Mouse (Mus musculus) kidney, postnatal 4 days (tissue): ENCODE results near the gene Grap.

Experiments
- DNase-seq, 2 experiments: peaks; one replicate each; pipeline ENCODE4 v3.0.0; 2021; ENCODE audit warnings: mixed read lengths in 2 of 2

The Grap gene

DNA sequence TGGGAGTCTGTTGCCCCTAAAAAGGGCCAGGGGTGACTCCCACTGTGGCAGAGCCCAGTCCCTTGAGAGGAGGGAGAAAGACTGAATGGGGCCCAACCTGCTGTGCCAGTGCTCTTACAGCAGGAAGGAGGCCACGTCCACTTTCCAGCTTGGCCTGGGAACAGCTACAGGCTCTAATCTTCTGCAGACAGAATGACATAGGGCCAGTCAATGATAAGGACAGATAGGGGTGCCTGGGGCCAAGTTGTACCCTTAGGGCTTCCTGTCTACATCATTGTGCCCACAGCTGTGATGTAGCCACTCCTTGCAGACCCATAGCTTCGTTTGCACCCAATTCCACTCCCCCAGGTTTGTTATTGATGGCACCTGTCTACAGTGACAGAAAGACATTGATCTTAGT is 33.1 kb downstream of the Grap start:
- no peak for DNase-seq

DNA sequence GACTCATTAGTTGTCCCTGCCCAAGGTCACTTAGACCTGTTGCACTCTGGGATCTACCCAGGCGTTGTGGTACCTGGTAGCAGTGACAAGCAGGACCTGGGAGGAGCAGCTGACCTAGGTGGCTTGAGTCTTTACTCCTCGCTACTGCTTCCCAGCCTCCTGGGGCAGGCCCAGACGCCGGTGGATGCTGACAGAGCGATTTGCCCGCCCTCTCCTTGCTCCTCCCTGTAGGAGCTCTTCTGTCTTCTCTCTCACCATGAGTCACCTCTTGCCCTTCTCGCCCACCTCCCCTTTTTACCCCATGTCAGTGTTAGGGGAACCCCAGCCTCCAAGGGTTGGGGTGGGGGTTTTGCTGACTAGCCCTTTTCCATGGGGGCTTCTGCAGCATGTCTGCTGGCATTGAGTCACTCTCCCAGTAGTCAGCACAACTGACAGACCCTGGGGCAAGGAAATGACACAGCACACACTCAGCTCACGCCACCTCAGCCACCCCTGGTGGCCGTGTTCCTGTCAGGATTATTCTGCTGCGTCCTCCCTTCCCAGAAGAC is 33.9 kb downstream of the Grap start:
- peak in 1 of 2 experiments; percentile 35 for DNase-seq

DNA sequence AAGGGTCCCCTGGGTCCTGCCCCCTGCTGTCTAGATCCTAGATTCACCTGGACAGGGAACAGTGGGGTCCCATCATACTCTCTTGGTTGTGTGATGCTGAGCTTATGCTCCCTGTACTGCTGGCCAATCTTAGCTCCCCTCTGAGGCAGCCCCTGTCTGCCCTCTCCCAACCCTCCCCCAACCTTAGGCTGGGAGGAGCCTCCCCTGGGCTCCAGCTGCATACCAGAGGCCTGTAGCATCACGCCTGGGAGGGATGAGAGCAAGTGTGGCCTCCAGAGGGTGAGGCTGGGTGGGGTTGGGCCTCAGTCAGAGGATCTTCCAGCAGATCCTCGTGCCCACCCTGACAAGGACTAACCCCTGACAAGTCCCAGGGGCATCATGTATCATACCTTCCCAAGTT is 34.5 kb downstream of the Grap start:
- peak in 1 of 2 experiments; percentile 24 for DNase-seq

DNA sequence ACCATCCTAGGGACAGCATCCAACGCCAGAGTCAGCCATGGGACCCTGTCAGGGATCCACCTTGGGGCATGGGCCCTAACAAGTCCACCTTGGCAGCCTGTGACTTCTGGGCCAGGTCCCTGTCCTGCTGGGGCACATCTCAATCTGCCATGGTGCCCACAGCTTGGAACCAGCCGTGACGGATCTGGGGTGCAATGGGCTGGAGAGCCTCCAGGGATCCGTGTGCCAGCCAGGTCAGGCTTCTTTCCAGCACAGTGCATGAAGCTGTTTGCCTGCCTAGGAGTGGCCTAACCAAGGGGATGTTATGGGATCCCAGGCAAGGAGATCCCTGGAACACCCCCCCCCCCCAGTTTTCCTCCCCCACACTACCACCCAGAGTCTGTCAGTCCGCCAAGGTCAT is 39.9 kb downstream of the Grap start:
- DNase-seq: no peak

DNA sequence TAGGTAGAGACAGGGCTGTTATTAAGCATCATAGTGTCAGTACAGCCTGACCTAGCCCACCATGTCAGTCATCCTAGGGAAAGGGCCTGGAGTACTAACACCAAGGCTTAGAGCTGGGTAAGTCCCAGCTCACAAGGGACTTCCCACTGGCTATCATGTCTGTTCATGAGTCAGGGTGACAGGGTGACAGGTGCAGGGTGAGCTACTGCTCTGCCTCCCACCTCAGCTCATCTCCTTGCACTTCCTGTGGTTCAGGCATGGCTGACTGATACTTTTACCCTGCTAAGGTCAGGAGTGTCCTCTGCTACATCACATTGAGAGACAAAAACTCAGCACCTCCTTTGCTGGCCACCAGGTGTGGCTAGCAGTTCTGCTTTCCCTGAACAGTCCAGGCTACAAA is 45.8 kb downstream of the Grap start:
- DNase-seq: no peak

DNA sequence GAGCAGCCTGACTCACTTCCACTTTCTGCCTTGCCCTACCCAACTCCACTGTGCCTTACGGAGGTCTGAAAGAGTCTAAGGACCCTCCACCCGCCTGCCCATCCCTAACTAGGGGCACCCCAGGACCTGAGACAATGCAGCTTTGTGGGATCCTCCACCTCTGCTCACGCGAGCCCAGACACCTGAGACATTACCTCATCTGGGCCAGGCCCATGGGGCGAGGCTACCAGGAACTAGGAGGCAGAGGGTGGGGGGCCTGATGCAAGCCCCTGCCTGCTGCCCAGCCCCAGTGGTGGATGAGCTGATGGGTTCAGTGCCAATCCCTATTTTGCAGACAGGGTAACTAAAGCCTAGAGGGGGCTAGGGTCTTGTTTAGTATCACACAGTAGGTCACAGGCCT is 46.4 kb downstream of the Grap start:
- no peak for DNase-seq

DNA sequence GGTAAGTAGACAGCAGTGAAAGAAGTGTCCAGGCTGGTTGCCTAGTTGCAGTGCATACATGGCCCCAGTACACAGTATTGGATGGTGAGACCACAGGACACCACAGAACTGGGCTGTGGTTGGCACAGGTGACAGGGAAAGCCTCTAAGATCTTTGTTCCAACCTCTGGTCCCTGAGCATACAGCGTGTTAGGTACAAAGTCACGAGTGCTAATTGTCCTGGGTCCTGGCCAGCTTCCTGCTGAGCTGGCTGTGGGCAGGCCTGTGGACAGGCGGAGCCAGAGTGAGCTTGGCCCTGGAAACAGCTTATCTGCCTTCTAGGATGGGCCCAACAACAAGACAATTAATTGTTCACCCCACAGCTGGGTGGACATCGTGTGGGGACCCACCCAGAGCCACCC is 46.9 kb downstream of the Grap start:
- peak; percentile 46 to 57 for DNase-seq

DNA sequence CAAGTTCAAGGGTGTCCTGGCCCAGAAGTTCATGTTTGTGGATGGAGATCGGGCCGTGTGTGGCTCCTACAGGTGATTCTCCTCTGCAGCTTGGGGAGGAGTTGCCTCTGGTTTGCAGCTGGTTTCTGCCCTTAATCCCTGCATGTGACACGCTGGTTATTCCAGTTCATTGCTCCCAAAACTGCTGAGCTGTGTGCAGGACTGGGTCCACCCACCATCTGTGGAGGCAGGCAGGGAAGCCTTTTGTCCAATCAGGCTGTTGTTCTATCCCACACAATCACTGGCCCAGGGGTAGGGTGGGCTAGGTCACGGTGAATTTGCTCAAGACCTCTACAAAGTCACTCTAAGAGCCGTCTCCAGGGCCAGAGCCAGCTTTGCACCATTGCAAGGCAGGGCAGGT is 48.6 kb downstream of the Grap start:
- peak in 1 of 2 experiments; percentile 51 for DNase-seq

DNA sequence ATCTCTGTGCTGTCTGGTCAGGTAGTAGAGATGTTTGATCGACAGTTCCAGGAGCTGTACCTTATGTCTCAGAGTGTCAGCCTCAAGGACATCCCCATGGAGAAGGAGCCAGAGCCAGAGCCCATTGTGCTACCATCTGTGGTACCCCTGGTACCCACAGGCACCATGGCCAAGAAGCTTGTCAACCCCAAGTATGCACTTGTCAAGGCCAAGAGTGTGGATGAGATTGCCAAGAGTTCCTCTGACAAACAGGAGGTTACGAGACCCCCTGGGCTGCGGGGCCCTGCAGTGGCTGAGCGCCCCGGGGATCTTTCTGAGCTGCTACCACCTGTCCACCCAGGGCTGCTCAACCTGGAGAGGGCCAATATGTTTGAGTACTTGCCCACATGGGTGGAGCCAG is 49.4 kb downstream of the Grap start:
- no peak for DNase-seq

DNA sequence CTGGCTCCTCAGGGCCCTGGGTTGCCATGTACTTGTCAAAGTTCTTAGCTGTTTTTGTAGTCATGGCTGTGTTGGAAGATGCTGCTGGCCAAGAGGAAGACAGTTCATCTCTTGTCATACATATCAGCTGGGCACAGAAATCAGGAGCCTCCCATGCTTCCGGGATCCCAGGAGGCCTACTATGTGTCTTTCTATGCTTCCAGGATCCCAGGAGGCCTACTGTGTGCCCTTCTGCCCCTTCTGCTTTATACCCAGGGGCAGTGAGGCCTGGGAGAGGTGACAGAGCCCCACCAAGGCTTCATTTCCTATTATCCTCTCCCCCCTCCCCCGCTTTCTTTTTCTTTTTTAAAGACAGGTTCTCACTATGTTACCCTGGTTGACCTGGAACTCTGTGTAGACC is 52.5 kb downstream of the Grap start:
- no peak for DNase-seq

DNA sequence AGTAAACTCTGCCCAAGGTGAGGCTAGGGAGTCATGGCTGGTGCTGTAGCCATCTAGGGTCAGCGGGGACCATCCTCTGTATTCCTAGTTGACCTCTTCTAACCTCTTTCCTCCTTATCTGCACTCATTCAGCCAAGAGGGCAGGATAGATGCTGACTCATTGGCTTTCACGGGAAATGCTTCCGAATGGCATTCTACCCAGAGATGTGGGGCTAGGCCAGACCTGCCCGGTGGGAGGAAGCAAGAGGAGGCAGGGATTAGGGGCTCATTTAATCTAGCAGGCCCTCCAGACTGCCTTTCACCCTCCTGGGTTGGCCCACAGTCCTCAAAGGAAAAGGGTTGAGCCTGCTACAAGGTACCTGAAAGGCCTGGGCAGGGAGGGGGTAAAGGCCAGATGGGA is 53.2 kb downstream of the Grap start:
- DNase-seq: no peak

DNA sequence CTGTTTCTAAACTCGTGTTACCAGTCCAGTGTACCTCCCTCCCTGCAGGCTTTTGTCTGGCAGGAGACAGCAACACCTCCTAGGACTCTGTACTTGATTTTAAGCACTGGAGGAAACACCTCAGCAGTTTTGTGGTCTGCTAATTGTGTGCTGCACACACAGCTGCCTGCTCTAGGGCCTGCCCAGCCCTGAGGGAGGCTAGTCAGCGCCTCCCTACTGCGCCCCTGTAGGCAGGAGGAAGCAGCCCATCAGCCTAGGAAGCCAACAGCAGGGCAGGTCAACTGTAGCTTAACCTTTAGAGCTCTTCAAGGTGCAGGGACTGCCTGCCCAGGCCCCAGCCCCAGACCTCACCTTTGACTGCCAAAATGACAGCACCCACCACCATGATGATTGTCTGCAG is 55.9 kb downstream of the Grap start:
- no peak for DNase-seq

DNA sequence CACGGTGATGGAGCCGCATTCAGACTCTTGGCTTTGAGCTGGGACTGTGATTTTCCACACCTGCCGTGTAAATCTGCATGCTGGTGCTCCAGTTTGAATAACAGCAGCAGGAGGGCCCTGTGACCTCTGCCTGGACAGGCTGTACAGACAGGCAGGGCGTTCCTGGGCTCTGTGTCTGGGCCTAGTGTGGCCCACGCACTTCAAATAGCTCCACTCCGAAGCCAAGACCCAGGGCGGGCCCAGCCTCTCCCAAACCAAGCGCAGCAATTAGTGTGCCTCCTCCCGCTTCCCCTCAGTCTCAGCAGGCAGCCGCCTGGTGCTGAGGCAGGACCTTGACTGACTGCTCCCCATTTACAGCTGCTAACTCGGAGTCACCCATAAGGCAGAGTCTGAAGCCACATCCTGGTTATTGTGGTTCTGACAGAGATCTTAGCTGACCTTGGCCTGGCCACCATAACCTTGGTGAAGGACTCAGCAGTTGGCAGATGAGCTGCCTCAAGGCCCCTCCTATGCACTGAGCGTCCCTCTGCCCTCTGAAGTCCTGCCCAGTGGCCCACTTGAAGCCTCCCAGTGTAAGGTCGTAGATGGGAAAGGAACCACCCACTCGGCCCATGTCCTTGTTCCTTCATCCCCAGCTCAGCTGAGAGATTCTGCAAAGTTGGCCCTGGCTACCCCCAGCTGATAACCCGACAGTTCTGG is 60.2 kb downstream of the Grap start:
- no peak for DNase-seq

DNA sequence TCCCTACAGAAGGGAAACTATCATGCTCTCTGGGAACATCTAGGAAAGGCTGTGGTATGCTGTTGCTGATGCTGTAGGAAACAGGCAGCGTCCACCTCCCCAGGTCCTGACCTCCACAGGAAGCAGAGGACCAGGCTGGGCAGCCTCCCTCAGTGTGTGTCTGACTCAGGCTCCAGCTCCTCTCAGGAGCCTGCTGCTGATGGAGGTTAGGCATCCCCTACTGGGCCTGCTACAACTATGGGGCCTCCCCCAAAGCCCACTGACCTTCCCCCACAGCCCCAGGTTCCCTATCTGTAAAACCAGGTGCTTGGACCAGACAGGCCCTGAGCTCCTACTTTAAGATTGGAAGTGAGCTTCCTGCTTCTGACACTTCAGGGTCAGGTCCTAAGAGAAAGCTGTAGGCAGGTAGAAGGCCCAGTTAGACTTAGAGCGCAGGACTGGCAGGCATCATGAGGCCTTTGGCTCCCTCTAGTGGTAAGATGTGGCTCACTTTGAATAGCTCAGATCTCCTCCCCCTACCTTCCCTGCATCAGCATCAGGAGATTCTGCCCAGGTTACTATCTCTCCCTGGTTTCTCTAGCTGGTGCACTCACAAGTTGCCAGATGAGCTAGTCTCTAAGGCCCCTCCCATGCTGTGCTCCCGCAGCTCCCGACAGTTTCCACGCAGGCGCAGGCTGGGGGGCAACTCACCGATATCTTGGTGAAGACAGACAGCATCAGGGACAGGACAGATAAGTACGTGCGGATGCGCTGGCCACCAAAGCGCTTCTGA is 61.5 kb downstream of the Grap start:
- peak; percentile 64 to 79 for DNase-seq

DNA sequence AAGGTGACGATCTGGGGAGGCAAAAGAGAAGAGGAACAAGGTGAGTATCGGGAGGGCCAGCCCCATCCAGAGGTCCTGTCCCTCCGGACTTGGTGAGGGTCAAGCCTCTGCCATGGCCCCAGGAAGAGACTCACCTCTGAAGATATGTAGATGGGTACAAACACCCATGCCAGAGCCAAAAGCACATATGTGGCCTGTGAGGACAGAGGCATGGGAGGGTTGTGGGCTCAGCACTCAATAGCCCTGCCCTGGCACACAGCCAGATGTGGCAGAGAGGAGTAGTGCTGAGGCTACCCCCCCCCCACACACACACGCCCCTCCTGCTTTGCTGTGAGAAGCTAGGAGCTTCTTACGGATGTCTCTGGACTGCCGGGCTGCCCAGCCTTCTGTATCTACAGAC is 62.1 kb downstream of the Grap start:
- no peak for DNase-seq

DNA sequence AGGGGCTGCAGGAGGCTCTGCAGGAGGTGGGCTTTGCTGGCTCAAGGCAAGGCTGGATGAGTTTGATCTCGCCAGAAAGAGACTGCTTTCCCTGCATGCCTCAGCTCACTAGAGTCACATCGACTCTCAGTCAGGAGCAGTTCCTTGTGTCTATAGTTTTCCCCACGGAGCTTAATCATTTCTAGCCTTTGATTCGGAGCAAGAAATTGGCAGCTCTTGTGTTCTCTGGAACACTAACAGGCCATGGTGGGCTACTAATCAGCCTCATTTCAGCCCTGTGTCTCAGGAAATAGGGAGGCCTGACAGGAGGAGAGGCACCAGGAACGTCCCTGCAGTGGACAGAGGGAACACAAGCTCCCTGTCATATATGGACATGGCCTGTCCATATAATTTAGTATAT is 64.9 kb downstream of the Grap start:
- DNase-seq: peak in 1 of 2 experiments; percentile 3

DNA sequence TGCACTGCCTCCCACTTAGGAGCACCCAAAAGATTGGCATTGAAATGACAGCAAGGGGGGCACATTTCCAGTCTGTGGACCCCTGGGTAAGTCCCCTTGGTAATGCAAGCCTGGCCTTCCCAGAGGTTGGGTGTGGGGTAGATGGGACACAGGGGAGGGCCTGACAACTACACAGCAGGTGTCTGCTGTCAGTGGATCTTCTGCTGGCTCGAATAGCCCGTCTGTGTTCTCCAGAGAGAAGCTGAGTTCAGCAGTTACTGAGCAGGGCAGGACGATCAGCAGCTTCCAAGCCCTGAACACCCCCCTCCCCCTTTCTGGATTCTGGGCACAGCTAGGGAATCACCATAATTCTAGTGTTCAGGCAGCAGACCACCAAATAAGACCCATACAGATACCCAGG is 66.3 kb downstream of the Grap start:
- peak in 1 of 2 experiments; percentile 44 for DNase-seq

DNA sequence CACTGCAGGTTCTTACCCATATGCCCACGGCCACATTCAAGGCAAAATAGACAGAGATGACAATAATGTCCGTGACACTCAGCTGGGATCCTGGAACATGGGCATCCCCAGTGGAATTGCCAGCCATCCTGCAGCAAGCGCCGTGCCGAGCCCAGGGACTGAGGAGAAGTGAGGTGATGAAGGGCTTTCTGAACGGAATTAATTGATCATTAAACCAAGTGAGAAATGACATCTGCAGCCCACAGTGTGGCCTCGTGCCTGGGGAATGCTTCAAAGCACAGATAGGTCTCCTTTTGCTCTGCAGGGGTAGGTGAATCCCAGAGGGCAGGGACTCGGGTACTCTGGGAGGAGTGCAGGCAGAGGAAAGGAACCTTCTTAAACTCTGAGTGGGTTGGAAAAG is 66.8 kb downstream of the Grap start:
- DNase-seq: peak in 1 of 2 experiments; percentile 45

DNA sequence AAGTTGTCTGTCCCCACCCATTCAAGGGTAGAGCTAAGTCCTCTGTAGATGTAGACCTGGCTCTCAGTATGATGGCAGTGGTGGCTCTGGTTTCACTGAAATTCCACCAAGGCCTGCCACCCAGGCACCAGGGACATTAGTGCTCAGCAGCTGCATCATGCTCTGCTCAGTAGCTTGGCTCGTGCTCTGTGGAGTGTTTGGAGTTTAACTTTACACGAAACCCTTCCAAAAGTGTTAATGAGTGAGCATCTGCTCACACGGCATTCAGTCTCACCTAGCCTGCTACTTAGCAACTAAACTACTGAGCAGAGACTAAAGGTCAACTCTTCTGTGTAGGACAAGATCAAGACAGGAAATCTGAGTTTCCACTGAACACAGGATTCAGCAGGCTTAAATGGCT is 67.6 kb downstream of the Grap start, which contains the start of gene Slc5a10:
TSS of gene Slc5a10 (minus strand) at position 191 of the 400 bp plus-strand sequence.
- peak in 1 of 2 experiments; percentile 48 for DNase-seq

DNA sequence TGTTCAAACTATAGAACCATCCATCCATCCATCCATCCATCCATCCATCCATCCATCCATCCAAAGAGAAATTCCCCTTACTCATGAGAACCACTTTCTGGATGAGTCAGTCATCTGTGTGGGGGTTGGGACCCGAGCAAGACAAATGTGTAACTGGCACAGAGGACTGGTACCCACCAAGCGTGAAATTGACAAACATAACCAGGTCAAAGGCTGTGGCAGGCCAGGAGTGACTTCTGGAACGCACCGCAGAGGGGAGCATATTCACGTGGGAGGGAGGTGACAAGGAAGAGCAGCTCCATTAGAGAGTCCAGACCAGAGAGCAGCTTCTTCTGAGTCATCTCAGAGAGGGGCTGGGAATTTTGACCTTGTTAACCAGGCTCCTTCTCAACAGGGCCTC is 69.0 kb downstream of the Grap start:
- peak; percentile 38 to 64 for DNase-seq
